Mouse (Mus musculus): Measurements from ENCODE around the gene Elovl2. TPM values are rescaled to one million over a fixed set of nuclear protein-coding genes. Genes with fewer than 3 reads are reported as not detected.
"Not testable (repeated sequence)": the region's sequence is repeated elsewhere in the genome, so short reads cannot be mapped to it uniquely, and the experiment has no call there.

Gene Elovl2
- polyA plus RNA-seq, 1 experiment from 2014 or later: 7.2 TPM

DNA sequence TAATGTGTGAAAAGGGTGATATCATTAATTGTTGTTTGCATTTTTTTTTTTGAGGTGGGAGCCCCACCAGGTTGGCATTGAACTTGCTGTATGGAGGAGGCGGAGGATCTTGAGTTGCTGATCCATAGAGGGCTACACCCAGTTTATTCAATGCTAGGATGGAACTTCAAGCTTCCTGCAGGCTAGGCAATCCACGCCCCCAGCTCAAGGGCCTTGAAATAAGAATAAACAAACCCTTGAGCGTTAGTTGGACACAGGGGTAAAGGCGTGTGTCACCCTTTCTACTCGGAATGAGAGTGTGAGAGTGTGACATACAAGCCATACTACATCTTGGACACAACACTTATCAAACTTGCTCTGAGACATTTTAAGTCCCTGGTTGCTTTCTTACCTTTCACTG, 31.5 kb upstream of the Elovl2 start:
- Histone ChIP-seq H3K4me3 (replicated peaks; ENCODE audit: low read length) (no peak overlapping the region), H3K9me3 (replicated peaks; ENCODE audit: control insufficient read depth, low read length) (no peaks in the 10 kb centered on the region), H3K36me3 (ENCODE audit: control insufficient read depth, insufficient read depth, low read length) (no peaks in the 10 kb centered on the region; the same call in 1 of the 2 replicates), H3K4me1 (ENCODE audit: control insufficient read depth, insufficient read depth, low read length) (peaks cover 15% of the 10 kb centered on the region), H3K27me3 (ENCODE audit: control insufficient read depth, insufficient read depth, low read length) (no peaks in the 10 kb centered on the region), H3K4me2 (ENCODE audit: low read depth, low read length) (peak overlapping the region; percentile 82), H3K9ac (ENCODE audit: low read length) (no peak overlapping the region), H3K27ac (ENCODE audit: low read length) (peak overlapping the region; percentile 76)
- WGBS: 27% methylated on average over 5 of the region's 5 CpGs
- no peak for ATAC-seq (ENCODE audit: insufficient read depth, low FRiP score)

DNA sequence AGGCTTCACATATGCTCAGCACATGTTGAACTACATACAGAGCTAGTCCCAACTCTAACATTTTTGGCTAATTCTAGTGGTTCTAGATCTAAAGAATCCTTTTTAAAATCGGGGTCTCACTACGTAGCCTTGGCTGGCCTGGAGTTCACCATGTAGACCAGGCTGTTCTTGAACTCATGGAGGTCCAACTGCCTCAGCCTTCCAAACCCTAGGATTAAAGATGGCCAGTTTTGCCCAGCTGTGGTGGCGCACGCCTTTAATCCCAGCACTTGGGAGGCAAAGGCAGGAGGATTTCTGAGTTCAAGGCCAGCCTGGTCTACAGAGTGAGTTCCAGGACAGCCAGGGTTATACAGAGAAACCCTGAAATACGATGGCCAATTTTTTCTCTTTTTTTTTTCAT, 31.0 kb upstream of the Elovl2 start:
- H3K9me3 ChIP-seq (replicated peaks; ENCODE audit: control insufficient read depth, low read length); ATAC-seq (ENCODE audit: insufficient read depth, low FRiP score); H3K36me3 ChIP-seq (ENCODE audit: control insufficient read depth, insufficient read depth, low read length); H3K27me3 ChIP-seq (ENCODE audit: control insufficient read depth, insufficient read depth, low read length): not testable (repeated sequence)
- Histone ChIP-seq H3K4me3 (replicated peaks; ENCODE audit: low read length) (peak overlapping the region; percentile 85), H3K4me1 (ENCODE audit: control insufficient read depth, insufficient read depth, low read length) (peaks cover 15% of the 10 kb centered on the region), H3K9ac (ENCODE audit: low read length) (peak overlapping the region; percentile 31; the same call in 1 of the 2 replicates), H3K27ac (ENCODE audit: low read length) (peak overlapping the region; percentile 76), H3K4me2 (ENCODE audit: low read depth, low read length) (peak overlapping the region; percentile 82)
- WGBS: 83% methylated on average over 5 of the region's 5 CpGs

DNA sequence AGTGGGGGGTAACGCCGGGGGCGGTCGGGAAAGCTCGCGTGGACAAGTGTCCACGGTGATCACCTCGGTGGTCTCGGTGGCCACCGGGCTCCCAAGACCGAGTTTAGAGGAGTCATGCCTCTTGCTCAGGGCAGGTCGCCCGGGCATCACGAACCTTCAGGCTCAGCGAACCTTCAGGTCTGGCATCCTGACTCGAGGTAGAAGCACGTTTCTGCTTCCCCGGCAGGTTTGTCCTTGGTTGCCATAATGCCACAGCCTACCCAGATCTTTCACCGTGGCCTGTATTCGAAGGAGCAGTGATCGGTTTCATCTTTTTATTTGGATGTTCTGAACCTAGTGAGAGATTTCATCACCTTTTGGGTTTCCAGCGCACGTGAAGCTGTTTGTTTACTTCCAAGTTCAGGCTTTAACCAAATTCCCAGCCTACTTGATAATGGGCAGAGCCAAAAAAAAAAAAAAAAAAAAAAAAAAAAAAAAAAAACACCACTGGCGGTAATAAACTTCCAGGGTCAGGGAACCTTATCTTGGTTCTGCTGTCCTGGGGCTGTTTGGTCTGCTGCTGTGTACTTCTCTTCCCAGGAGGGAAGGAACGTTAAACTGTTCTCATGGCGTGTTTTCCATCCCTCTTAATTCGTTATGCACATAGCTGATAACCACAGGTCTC, 30.2 kb upstream of the Elovl2 start:
- Histone ChIP-seq H3K27ac (ENCODE audit: low read length) (peak overlapping the region; percentile 89), H3K4me1 (ENCODE audit: control insufficient read depth, insufficient read depth, low read length) (peaks cover 15% of the 10 kb centered on the region), H3K9me3 (replicated peaks; ENCODE audit: control insufficient read depth, low read length) (no peaks in the 10 kb centered on the region), H3K9ac (ENCODE audit: low read length) (peak overlapping the region; percentile 91), H3K4me3 (replicated peaks; ENCODE audit: low read length) (peak overlapping the region; percentile 85), H3K4me2 (ENCODE audit: low read depth, low read length) (peak overlapping the region; percentile 82), H3K27me3 (ENCODE audit: control insufficient read depth, insufficient read depth, low read length) (no peaks in the 10 kb centered on the region), H3K36me3 (ENCODE audit: control insufficient read depth, insufficient read depth, low read length) (no peaks in the 10 kb centered on the region; the same call in 1 of the 2 replicates)
- WGBS: 2% methylated on average over 27 of the region's 27 CpGs
- ATAC-seq (ENCODE audit: insufficient read depth, low FRiP score): no peak

DNA sequence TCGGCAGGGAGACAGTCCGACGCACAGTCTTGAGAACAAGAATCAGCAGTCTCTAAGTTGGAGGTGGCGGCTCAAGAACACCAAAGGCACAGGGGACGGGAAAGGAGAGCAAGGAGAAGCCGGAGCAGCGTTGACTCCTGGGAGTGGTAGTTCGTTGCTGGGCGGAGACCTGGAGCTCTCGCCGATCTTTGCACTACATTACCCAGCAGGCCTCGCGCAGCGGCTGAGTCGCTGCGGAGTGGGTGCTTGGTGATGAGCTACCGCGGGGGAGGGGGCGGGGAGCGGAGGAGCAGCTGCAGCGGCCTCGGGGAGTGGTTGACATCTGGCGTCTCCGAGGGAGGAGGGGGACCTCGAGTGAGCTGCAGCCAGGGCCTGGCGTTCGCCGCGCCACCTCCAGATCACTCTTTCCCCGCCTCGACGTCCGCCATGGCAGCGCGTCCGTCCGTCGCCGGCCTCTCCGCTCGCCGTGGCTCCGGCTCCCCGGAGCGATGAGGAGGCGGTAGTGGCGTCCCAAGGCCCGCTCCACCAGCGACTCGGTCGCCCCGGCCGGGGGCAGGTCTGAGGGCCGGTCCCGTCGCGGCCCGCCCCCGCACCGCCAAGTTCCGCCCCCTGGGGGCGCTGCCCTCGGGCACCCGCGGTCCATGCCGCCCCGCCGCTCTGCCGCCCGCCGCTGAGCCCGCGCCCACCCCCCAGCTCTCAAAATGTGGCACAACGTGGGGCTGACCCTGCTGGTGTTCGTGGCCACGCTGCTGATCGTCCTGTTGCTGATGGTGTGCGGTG, 29.5 kb upstream of the Elovl2 start, which contains the start of gene Smim13:
Gene Smim13, plus strand, starts transcription at position 307 of the 780 bp plus-strand sequence.
- no peaks in the 10 kb centered on the region for H3K27me3 ChIP-seq (ENCODE audit: control insufficient read depth, insufficient read depth, low read length)
- peak within 1 kb of the TSS; percentile 85 for H3K4me3 ChIP-seq (replicated peaks; ENCODE audit: low read length)
- H3K9ac ChIP-seq (ENCODE audit: low read length): peak within 1 kb of the TSS; percentile 91
- H3K27ac ChIP-seq (ENCODE audit: low read length): peak within 1 kb of the TSS; percentile 89
- peak; percentile 95 for ATAC-seq (ENCODE audit: insufficient read depth, low FRiP score)
- peak within 1 kb of the TSS; percentile 82 for H3K4me2 ChIP-seq (ENCODE audit: low read depth, low read length)
- no peaks in the 10 kb centered on the region for H3K36me3 ChIP-seq (ENCODE audit: control insufficient read depth, insufficient read depth, low read length)
- under 1% methylated on average over 71 of the region's 78 CpGs for WGBS
- no peaks in the 10 kb centered on the region for H3K9me3 ChIP-seq (replicated peaks; ENCODE audit: control insufficient read depth, low read length)
- peaks cover 15% of the 10 kb centered on the region for H3K4me1 ChIP-seq (ENCODE audit: control insufficient read depth, insufficient read depth, low read length)

DNA sequence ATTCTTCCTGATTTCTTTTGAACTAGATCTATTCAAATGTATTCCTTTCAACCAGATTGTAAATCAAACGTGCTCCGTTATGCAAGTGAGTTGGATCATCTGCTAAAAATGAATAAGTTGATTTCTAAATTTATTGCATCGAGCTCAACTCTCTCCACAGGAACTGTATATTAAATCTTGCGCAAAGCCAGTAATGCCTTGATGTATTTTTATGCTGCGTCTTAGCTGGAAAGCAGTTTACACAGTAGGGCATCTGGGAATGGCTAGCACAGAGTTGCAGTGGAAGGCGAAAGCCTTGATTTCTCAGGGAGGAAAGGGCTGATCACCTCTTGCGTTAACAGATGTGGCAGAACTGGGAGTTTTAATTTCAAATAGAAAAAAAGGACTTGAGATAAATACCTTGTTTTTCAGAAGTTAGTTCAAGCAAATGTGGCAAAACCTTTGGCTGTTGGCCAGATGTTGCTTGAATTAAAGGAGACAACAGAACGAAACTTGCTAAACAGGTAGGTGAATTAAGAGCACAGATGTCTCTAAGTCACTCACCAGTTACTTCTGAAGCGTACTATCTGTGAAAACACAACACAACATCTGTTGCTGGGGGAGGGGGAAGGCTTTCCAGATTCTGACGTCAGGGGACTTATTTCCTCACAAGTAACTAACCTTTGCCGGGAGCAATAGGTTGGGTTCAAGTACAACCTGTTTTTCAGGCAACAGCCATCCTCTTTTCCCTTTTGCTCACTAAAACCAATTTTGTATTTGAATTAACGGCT, 28.7 kb upstream of the Elovl2 start:
- peak overlapping the region; percentile 75 for H3K9ac ChIP-seq (ENCODE audit: low read length)
- peaks cover 15% of the 10 kb centered on the region for H3K4me1 ChIP-seq (ENCODE audit: control insufficient read depth, insufficient read depth, low read length)
- H3K36me3 ChIP-seq (ENCODE audit: control insufficient read depth, insufficient read depth, low read length): no peaks in the 10 kb centered on the region
- 39% methylated on average over 12 of the region's 12 CpGs for WGBS
- no peaks in the 10 kb centered on the region for H3K9me3 ChIP-seq (replicated peaks; ENCODE audit: control insufficient read depth, low read length)
- H3K27me3 ChIP-seq (ENCODE audit: control insufficient read depth, insufficient read depth, low read length): no peaks in the 10 kb centered on the region
- ATAC-seq (ENCODE audit: insufficient read depth, low FRiP score): peak; percentile 3; the same call in 1 of the 2 replicates
- peak overlapping the region; percentile 78 for H3K27ac ChIP-seq (ENCODE audit: low read length)
- H3K4me2 ChIP-seq (ENCODE audit: low read depth, low read length): peak overlapping the region; percentile 59
- peak overlapping the region; percentile 85 for H3K4me3 ChIP-seq (replicated peaks; ENCODE audit: low read length)

DNA sequence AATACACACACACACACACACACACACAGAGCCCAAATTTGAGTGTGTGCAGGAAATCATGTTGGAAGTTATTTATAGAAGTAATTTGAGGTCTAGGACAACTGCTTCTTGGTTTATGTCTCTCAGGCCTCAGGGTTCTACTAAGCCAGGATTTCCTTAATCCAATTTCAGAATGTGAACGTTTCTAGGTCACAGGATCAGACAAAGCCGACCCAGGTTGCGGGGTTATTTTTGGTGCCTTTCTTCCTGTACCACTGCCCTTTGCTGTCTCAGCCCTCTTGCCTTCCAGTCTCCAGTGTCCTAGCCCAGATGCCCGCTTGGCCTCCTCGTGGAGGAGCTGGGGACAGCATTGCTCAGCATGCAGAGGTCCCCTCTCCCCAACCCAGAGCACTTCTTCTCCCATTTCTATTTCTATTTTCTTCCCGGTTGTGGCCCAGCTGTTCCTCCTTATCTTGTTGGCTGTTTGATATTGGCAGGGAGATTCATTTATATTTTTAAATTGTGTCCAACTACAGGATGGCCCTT, 24.2 kb upstream of the Elovl2 start:
- no peak for ATAC-seq (ENCODE audit: insufficient read depth, low FRiP score)

DNA sequence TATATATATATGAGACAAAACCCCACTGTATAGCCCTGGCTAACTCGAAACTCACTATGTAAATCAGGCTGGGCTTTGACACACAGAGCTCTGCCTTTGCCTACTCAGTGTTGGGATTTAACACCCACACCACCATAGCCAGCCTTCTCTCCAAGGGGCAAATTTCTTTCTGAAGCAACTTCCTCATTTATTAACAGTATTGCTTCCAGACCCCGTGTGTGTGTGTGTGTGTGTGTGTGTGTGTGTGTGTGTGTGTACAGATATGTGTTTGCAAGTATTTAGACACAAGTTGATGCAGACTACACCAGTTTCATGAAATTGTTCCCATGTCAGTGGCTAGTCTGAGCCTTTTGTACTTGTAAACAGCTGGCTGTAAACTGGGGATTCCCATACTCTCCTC, 21.4 kb upstream of the Elovl2 start:
- Histone ChIP-seq H3K4me1 (ENCODE audit: control insufficient read depth, insufficient read depth, low read length) (no peaks in the 10 kb centered on the region), H3K27me3 (ENCODE audit: control insufficient read depth, insufficient read depth, low read length) (no peaks in the 10 kb centered on the region), H3K9me3 (replicated peaks; ENCODE audit: control insufficient read depth, low read length) (no peaks in the 10 kb centered on the region), H3K4me3 (replicated peaks; ENCODE audit: low read length) (no peak overlapping the region), H3K36me3 (ENCODE audit: control insufficient read depth, insufficient read depth, low read length) (no peaks in the 10 kb centered on the region), H3K4me2 (ENCODE audit: low read depth, low read length) (no peak overlapping the region), H3K27ac (ENCODE audit: low read length) (no peak overlapping the region), H3K9ac (ENCODE audit: low read length) (no peak overlapping the region)
- WGBS: 62% methylated on average over 2 of the region's 2 CpGs
- no peak for ATAC-seq (ENCODE audit: insufficient read depth, low FRiP score)

More for the DNA sequence above, 24.2 kb upstream of the Elovl2 start:
- H3K4me2 ChIP-seq (ENCODE audit: low read depth, low read length): no peak overlapping the region
- H3K27me3 ChIP-seq (ENCODE audit: control insufficient read depth, insufficient read depth, low read length): no peaks in the 10 kb centered on the region
- no peak overlapping the region for H3K27ac ChIP-seq (ENCODE audit: low read length)
- 51% methylated on average over 6 of the region's 6 CpGs for WGBS
- peaks cover 5% of the 10 kb centered on the region for H3K4me1 ChIP-seq (ENCODE audit: control insufficient read depth, insufficient read depth, low read length)
- no peak overlapping the region for H3K4me3 ChIP-seq (replicated peaks; ENCODE audit: low read length)
- 0 out of 2 replicates have a peak overlapping the region, but pooled peaks have one; percentile 2 for H3K9ac ChIP-seq (ENCODE audit: low read length)
- no peaks in the 10 kb centered on the region for H3K9me3 ChIP-seq (replicated peaks; ENCODE audit: control insufficient read depth, low read length)
- H3K36me3 ChIP-seq (ENCODE audit: control insufficient read depth, insufficient read depth, low read length): no peaks in the 10 kb centered on the region

DNA sequence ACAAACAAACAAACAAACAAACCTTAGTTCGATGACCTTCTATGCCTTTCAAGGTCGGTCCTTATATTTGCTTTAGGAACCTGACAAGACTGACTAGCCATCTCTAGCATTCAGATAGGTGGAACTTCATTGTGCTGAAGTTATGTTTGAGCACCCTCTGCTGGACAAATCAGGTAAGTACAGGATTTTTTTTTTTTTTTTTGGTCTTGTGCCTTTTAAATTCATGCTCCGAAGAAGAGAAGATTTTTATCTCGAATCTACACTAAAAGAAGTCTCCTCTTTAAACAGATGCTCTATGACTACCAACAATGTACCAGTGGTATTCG, 18.6 kb upstream of the Elovl2 start:
- Histone ChIP-seq H3K9me3 (replicated peaks; ENCODE audit: control insufficient read depth, low read length) (no peaks in the 10 kb centered on the region), H3K9ac (ENCODE audit: low read length) (no peak overlapping the region), H3K4me1 (ENCODE audit: control insufficient read depth, insufficient read depth, low read length) (no peaks in the 10 kb centered on the region), H3K27me3 (ENCODE audit: control insufficient read depth, insufficient read depth, low read length) (no peaks in the 10 kb centered on the region), H3K36me3 (ENCODE audit: control insufficient read depth, insufficient read depth, low read length) (no peaks in the 10 kb centered on the region), H3K27ac (ENCODE audit: low read length) (no peak overlapping the region), H3K4me3 (replicated peaks; ENCODE audit: low read length) (no peak overlapping the region), H3K4me2 (ENCODE audit: low read depth, low read length) (no peak overlapping the region)
- WGBS: 5% methylated on average over 5 of the region's 5 CpGs
- ATAC-seq (ENCODE audit: insufficient read depth, low FRiP score): no peak
